Mouse (Mus musculus) cerebellum, postnatal 10 days (tissue): ENCODE results near the gene Gm44805.
"Not testable (repeated sequence)": the region's sequence is repeated elsewhere in the genome, so short reads cannot be mapped to it uniquely, and the experiment has no call there.

ENCODE experiments used
- DNase-seq, 2 experiments: peaks; one replicate each; pipeline ENCODE4 v3.0.0; 2021; ENCODE audit warnings: mixed read lengths in 2 of 2

Gene Gm44805

GRCm38 (mm10) chr7:19698907-19699826, 17.9 kb upstream of the Gm44805 start, which contains the start of gene Apoe:
TSS of gene Apoe (minus strand) at chr7:19699188.
- peak; percentile 54 to 72 for DNase-seq

- peak; percentile 53 to 54 for DNase-seq
Measured at GRCm38 (mm10) chr7:19697949-19698906, 17.0 kb upstream of the Gm44805 start.

- no peak for DNase-seq
Measured at GRCm38 (mm10) chr7:19696336-19696873, 15.2 kb upstream of the Gm44805 start.

- DNase-seq, result no peak
Measured at GRCm38 (mm10) chr7:19695881-19696280, 14.7 kb upstream of the Gm44805 start.

GRCm38 (mm10) chr7:19695213-19695594, 14.0 kb upstream of the Gm44805 start:
- no peak for DNase-seq

- no peak for DNase-seq
Measured at GRCm38 (mm10) chr7:19694336-19695212, 13.4 kb upstream of the Gm44805 start.

- peak; percentile 74 to 79 for DNase-seq
Measured at GRCm38 (mm10) chr7:19693421-19693820, 12.2 kb upstream of the Gm44805 start.

GRCm38 (mm10) chr7:19691873-19692865, 10.9 kb upstream of the Gm44805 start, which contains the start of gene Apoc1:
TSS of gene Apoc1 (minus strand) at chr7:19692660.
- DNase-seq, result no peak

- no peak for DNase-seq
Measured at GRCm38 (mm10) chr7:19691434-19691833, 10.2 kb upstream of the Gm44805 start.

- DNase-seq, result no peak
Measured at GRCm38 (mm10) chr7:19690845-19691244, 9.6 kb upstream of the Gm44805 start.

- no peak for DNase-seq
Measured at GRCm38 (mm10) chr7:19688611-19689010, 7.4 kb upstream of the Gm44805 start.

- DNase-seq, result no peak
Measured at GRCm38 (mm10) chr7:19688101-19688500, 6.9 kb upstream of the Gm44805 start.

GRCm38 (mm10) chr7:19686927-19687583, 5.8 kb upstream of the Gm44805 start:
- not testable (repeated sequence) for DNase-seq

GRCm38 (mm10) chr7:19686521-19686920, 5.3 kb upstream of the Gm44805 start:
- DNase-seq, result no peak

GRCm38 (mm10) chr7:19685374-19685773, 4.2 kb upstream of the Gm44805 start:
- DNase-seq, result no peak

GRCm38 (mm10) chr7:19683771-19684201, 2.6 kb upstream of the Gm44805 start:
- no peak for DNase-seq

- no peak for DNase-seq
Measured at GRCm38 (mm10) chr7:19682979-19683378, 1.8 kb upstream of the Gm44805 start.

GRCm38 (mm10) chr7:19680702-19681101, 521 bp downstream of the Gm44805 start:
- DNase-seq, result no peak

GRCm38 (mm10) chr7:19678901-19679300, 2.3 kb downstream of the Gm44805 start:
- no peak for DNase-seq

- no peak for DNase-seq
Measured at GRCm38 (mm10) chr7:19677872-19678271, 3.4 kb downstream of the Gm44805 start, which contains the start of gene Apoc2. TSS of gene Apoc2 (minus strand) at chr7:19677941.
